ENCODE assay signal across 9 mouse cellular contexts in the genomic region with DNA sequence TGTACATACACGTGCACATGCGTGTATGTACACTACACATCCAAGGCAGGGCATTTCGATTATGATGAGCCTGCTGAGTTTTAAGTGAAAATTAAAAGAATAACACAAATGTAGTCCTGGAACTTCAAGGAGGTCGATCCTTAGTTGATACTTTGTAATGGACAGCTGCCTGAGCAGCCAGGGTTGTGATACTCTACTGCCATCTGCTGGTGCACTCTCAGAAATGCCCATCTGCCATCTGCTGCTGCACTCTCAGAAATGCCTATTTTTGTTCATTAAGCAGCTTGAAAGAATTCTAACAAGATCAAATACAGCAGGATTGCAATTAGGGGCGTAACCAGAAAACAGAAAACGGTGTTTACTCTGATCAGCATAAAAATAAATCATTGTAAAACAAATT.
DNase-seq lines count a peak whose midpoint lies in the region; ATAC-seq and TF ChIP-seq lines count a peak whose summit lies in the region.
"Had no signal": no experiment of that assay in that cellular context is flagged by ENCODE, and none has a peak within 500 bp of the region (broad histone marks: within the 10 kb centered on the region; RNA-seq: fewer than 3 reads in every experiment).

No protein-coding gene starts in this region.

- no peak for TF ChIP-seq POLR2A in MEL (IDR thresholded peaks at IDR 0.05; ENCODE audit: control insufficient read depth in 1 of 2, insufficient read depth in 1 of 2, low read depth in 1 of 2, low read length in 2 of 2, poor library complexity in 1 of 2)

- H3K79me2 ChIP-seq in MEL (ENCODE audit: control insufficient read depth, insufficient read depth, low read length, poor library complexity), result no peaks in the 10 kb centered on the region

- no peak overlapping the region for H3K4me2 ChIP-seq in heart, embryonic 12.5 days
- H3K4me2 ChIP-seq in hindbrain, embryonic 12.5 days (replicated peaks), result no peak overlapping the region

- 24% methylated on average over 6 of the region's 6 CpGs for WGBS in heart, embryonic 12.5 days
- 36% methylated on average over 6 of the region's 6 CpGs for WGBS in hindbrain, embryonic 12.5 days

- H3K36me3 ChIP-seq in heart, embryonic 12.5 days, result no peaks in the 10 kb centered on the region
- no peaks in the 10 kb centered on the region for H3K36me3 ChIP-seq in MEL (ENCODE audit: control insufficient read depth in 1 of 2, insufficient read depth in 2 of 2, low read length in 2 of 2)
- H3K36me3 ChIP-seq in hindbrain, embryonic 12.5 days, result no peaks in the 10 kb centered on the region

- H3K4me3 ChIP-seq in heart, embryonic 12.5 days, result no peak overlapping the region
- no peak overlapping the region for H3K4me3 ChIP-seq in MEL (ENCODE audit: control insufficient read depth in 1 of 2, insufficient read depth in 1 of 2, low read depth in 2 of 2, low read length in 2 of 2)
- no peak overlapping the region for H3K4me3 ChIP-seq in hindbrain, embryonic 12.5 days
- no peak overlapping the region for H3K4me3 ChIP-seq in left cerebral cortex, adult 2 months

- H3K9me3 ChIP-seq in heart, embryonic 12.5 days (replicated peaks), result no peaks in the 10 kb centered on the region
- no peaks in the 10 kb centered on the region for H3K9me3 ChIP-seq in MEL (replicated peaks; ENCODE audit: insufficient read depth, low read length)
- no peaks in the 10 kb centered on the region for H3K9me3 ChIP-seq in hindbrain, embryonic 12.5 days (replicated peaks)

- H3K4me1 ChIP-seq in heart, embryonic 12.5 days (replicated peaks), result no peaks in the 10 kb centered on the region
- H3K4me1 ChIP-seq in MEL (ENCODE audit: control insufficient read depth in 1 of 2, insufficient read depth in 2 of 2, low read length in 2 of 2), result no peaks in the 10 kb centered on the region
- H3K4me1 ChIP-seq in hindbrain, embryonic 12.5 days, result no peaks in the 10 kb centered on the region

- TF ChIP-seq RAD21 in MEL (IDR thresholded peaks at IDR 0.05; ENCODE audit: low read depth, low read length), result peak; percentile 26

- no peak overlapping the region for H3K27ac ChIP-seq in heart, embryonic 12.5 days (ENCODE audit: poor library complexity, severe bottlenecking)
- H3K27ac ChIP-seq in MEL (ENCODE audit: control insufficient read depth, low read depth, low read length), result no peak overlapping the region
- H3K27ac ChIP-seq in hindbrain, embryonic 12.5 days, result no peak overlapping the region
- H3K27ac ChIP-seq in left cerebral cortex, adult 2 months, result no peak overlapping the region
- H3K27ac ChIP-seq: macrophage had no signal

- H3K27me3 ChIP-seq in heart, embryonic 12.5 days (replicated peaks), result no peaks in the 10 kb centered on the region
- no peaks in the 10 kb centered on the region for H3K27me3 ChIP-seq in MEL (ENCODE audit: control insufficient read depth in 1 of 2, insufficient read depth in 2 of 2, low read length in 2 of 2)
- H3K27me3 ChIP-seq in hindbrain, embryonic 12.5 days, result no peaks in the 10 kb centered on the region

- peak; percentile 44 to 48 (median 47) for TF ChIP-seq CTCF in MEL (IDR thresholded peaks at IDR 0.05 in 2 of 3, conservative IDR thresholded peaks at IDR 0.05 in 1 of 3; ENCODE audit: control insufficient read depth in 1 of 3, insufficient read depth in 1 of 3, low read depth in 2 of 3, low read length in 3 of 3, poor library complexity in 1 of 3, severe bottlenecking in 1 of 3)
- TF ChIP-seq CTCF in left cerebral cortex, adult 2 months (IDR thresholded peaks at IDR 0.05), result peak; percentile 79

- no peak for ATAC-seq in heart, embryonic 12.5 days (ENCODE audit: insufficient number of reproducible peaks, low FRiP score)
- ATAC-seq in hindbrain, embryonic 12.5 days (ENCODE audit: low FRiP score), result peak; percentile 42; the same call in 1 of the 2 replicates

- intact Hi-C loops in heart, postnatal 14 days (cut with DNase I), result no loop called here
- intact Hi-C loops in left cerebral cortex, adult 2 months (cut with DNase I), result no loop called here

- H3K9ac ChIP-seq in heart, embryonic 12.5 days, result no peak overlapping the region
- H3K9ac ChIP-seq in MEL (ENCODE audit: control insufficient read depth, low read depth, low read length, poor library complexity, severe bottlenecking), result no peak overlapping the region
- no peak overlapping the region for H3K9ac ChIP-seq in hindbrain, embryonic 12.5 days

- TF ChIP-seq EP300 in MEL (IDR thresholded peaks at IDR 0.05; ENCODE audit: low read depth in 1 of 2, low read length in 2 of 2), result no peak

- DNase-seq in heart, postnatal 14 days, result peak; percentile 8 to 37
- DNase-seq in MEL (ENCODE audit: low read depth, low spot score), result peak; percentile 17
- peak; percentile 75 for DNase-seq in embryo, embryonic 10 days (ENCODE audit: low spot score)
- DNase-seq in left cerebral cortex, adult 2 months (ENCODE audit: extremely low spot score in 1 of 2, low spot score in 2 of 2), result peak; percentile 33 to 55
- peak; percentile 2 for DNase-seq in naive thymus-derived CD4-positive, alpha-beta T cell, adult 2 months (ENCODE audit: low read depth)
- no peak for DNase-seq in spleen, adult 18-20 months

TF ChIP-seq in MEL, 35 proteins besides CTCF, POLR2A, EP300 and RAD21:
- 0 out of 2 replicates have a peak, but pooled peaks have one; percentile 7 for TF ChIP-seq SMC3 (IDR thresholded peaks at IDR 0.05; ENCODE audit: low read depth, low read length)
- TF ChIP-seq POLR2AphosphoS5 (IDR thresholded peaks at IDR 0.05; ENCODE audit: borderline replicate concordance, low read depth, low read length), result no peak

Comparison
In these comparisons a context has a peak if more than half of its experiments do, and no peak if none do; other contexts are left out.
1. DNase-seq: peak in heart, postnatal 14 days (2 of 2), MEL (single experiment), embryo, embryonic 10 days (single experiment), left cerebral cortex, adult 2 months (2 of 2) and naive thymus-derived CD4-positive, alpha-beta T cell, adult 2 months (single experiment); none in spleen, adult 18-20 months (0 of 2).